Mouse (Mus musculus) liver, embryonic 15.5 days (tissue): ENCODE data around the gene Zfp740. TPM values are rescaled to one million over a fixed set of nuclear protein-coding genes. Genes with fewer than 3 reads are reported as not detected.
"Not testable (repeated sequence)": the region's sequence is repeated elsewhere in the genome, so short reads cannot be mapped to it uniquely, and the experiment has no call there.

ENCODE experiments used
- ATAC-seq: fragments of 200-750 bp; cut with Nextera tagmentation; 2 replicates; pipeline ENCODE4 v1.8.0; 2017; ENCODE audit warnings: moderate number of reproducible peaks, mild to moderate bottlenecking, moderate library complexity; ENCODE audit not compliant: insufficient read depth
- H3K27ac ChIP-seq: fragments of 300-500 bp; sonication (generic); replicated peaks from 2 replicates; pipeline ENCODE4 v1.5.1; 2015; ENCODE audit warnings: mild to moderate bottlenecking, inconsistent platforms
- H3K27me3 ChIP-seq: fragments of 300-500 bp; sonication (generic); 2 replicates; pipeline ENCODE4 v1.6.1; 2015; ENCODE audit warnings: mild to moderate bottlenecking, inconsistent platforms
- H3K36me3 ChIP-seq: fragments of 300-500 bp; sonication (generic); replicated peaks from 2 replicates; pipeline ENCODE4 v1.6.1; 2015; ENCODE audit warnings: moderate library complexity, mild to moderate bottlenecking, inconsistent platforms
- H3K4me1 ChIP-seq: fragments of 300-500 bp; sonication (generic); replicated peaks from 2 replicates; pipeline ENCODE4 v1.6.1; 2015; ENCODE audit warnings: inconsistent platforms
- H3K4me2 ChIP-seq: fragments of 300-500 bp; sonication (generic); 2 replicates; pipeline ENCODE4 v1.6.1; 2015; ENCODE audit warnings: moderate library complexity, mild to moderate bottlenecking, inconsistent platforms
- H3K4me3 ChIP-seq: fragments of 300-500 bp; sonication (generic); replicated peaks from 2 replicates; pipeline ENCODE4 v1.5.1; 2015; ENCODE audit warnings: mild to moderate bottlenecking, inconsistent platforms
- H3K9ac ChIP-seq: fragments of 300-500 bp; sonication (generic); 2 replicates; pipeline ENCODE4 v1.6.1; 2015; ENCODE audit warnings: moderate library complexity, mild to moderate bottlenecking, inconsistent platforms
- H3K9me3 ChIP-seq: fragments of 300-500 bp; sonication (generic); replicated peaks from 2 replicates; pipeline ENCODE4 v1.6.1; 2016; ENCODE audit warnings: inconsistent platforms
- WGBS: fragments of 180-500 bp; shearing (Covaris S2); methylation state at CpG from one replicate; pipeline ENCODE4 v1.1.7; 2015; ENCODE audit warnings: mixed read lengths; ENCODE audit not compliant: insufficient replicate concordance; 5-methylcytosine and 5-hydroxymethylcytosine counted together
- polyA plus RNA-seq: library from polyadenylated mRNA; unstranded; fragments of >200 nt; fragmentation: Nextera tagmentation; extraction: Ambion mirVana; gene quantifications from 2 replicates; pipeline ENCODE4 v1.2.1, GENCODE M21; 2015

The Zfp740 gene
- polyA plus RNA-seq, result 15.3 and 18.9 TPM in 2 replicates

- Histone ChIP-seq H3K4me3 (peak within 1 kb of the TSS; percentile 91), H3K4me1 (peaks cover 65% of the 10 kb centered on the region), H3K27me3 (no peaks in the 10 kb centered on the region), H3K27ac (peak within 1 kb of the TSS; percentile 97), H3K9me3 (no peaks in the 10 kb centered on the region), H3K4me2 (peak within 1 kb of the TSS; percentile 96), H3K36me3 (peaks cover 33% of the 10 kb centered on the region), H3K9ac (peak within 1 kb of the TSS; percentile 89)
- peak; percentile 94 for ATAC-seq
- WGBS, result under 1% methylated on average over 66 of the region's 68 CpGs
These were observed at the start of gene Zfp740 for GRCm38 (mm10) chr15:102202971-102203834. Zfp740 (plus strand) TSS chr15:102203249.

GRCm38 (mm10) chr15:102155006-102155405 lies 48.0 kb upstream of the Zfp740 start:
- not testable (repeated sequence) for H3K27ac ChIP-seq, H3K4me3 ChIP-seq, ATAC-seq, H3K9me3 ChIP-seq, H3K27me3 ChIP-seq, H3K9ac ChIP-seq, H3K4me2 ChIP-seq
- H3K36me3 ChIP-seq, result 0 out of 2 replicates have a peak, but pooled peaks cover 14% of the 10 kb centered on the region
- peaks cover 18% of the 10 kb centered on the region for H3K4me1 ChIP-seq
- 76% methylated on average over 6 of the region's 6 CpGs for WGBS

- Histone ChIP-seq H3K4me3 (no peak overlapping the region), H3K4me2 (no peak overlapping the region), H3K9ac (no peak overlapping the region), H3K27me3 (no peaks in the 10 kb centered on the region), H3K4me1 (peaks cover 4% of the 10 kb centered on the region), H3K9me3 (no peaks in the 10 kb centered on the region), H3K36me3 (peaks cover 16% of the 10 kb centered on the region; the same call in 1 of the 2 replicates), H3K27ac (no peak overlapping the region)
- ATAC-seq, result 0 out of 2 replicates have a peak, but pooled peaks have one; percentile 10
- 70% methylated on average over 20 of the region's 20 CpGs for WGBS
These were observed 46.2 kb upstream of the Zfp740 start for GRCm38 (mm10) chr15:102156836-102157235.

GRCm38 (mm10) chr15:102160415-102161060 lies 42.5 kb upstream of the Zfp740 start:
- H3K9me3 ChIP-seq, result no peaks in the 10 kb centered on the region
- no peak for ATAC-seq
- H3K4me2 ChIP-seq, result no peak overlapping the region
- no peak overlapping the region for H3K9ac ChIP-seq
- H3K27ac ChIP-seq, result no peak overlapping the region
- 56% methylated on average over 27 of the region's 27 CpGs for WGBS
- no peak overlapping the region for H3K4me3 ChIP-seq
- no peaks in the 10 kb centered on the region for H3K27me3 ChIP-seq
- H3K36me3 ChIP-seq, result peaks cover 18% of the 10 kb centered on the region; the same call in 1 of the 2 replicates
- H3K4me1 ChIP-seq, result no peaks in the 10 kb centered on the region

GRCm38 (mm10) chr15:102163900-102164693 lies 39.0 kb upstream of the Zfp740 start:
- WGBS, result 16% methylated on average over 3 of the region's 3 CpGs
- Histone ChIP-seq H3K4me3 (no peak overlapping the region), H3K9ac (no peak overlapping the region), H3K36me3 (peaks cover 7% of the 10 kb centered on the region; the same call in 1 of the 2 replicates), H3K9me3 (no peaks in the 10 kb centered on the region), H3K4me2 (no peak overlapping the region), H3K27ac (no peak overlapping the region), H3K4me1 (no peaks in the 10 kb centered on the region), H3K27me3 (no peaks in the 10 kb centered on the region)
- ATAC-seq, result no peak

- Histone ChIP-seq H3K9ac (no peak overlapping the region), H3K27me3 (no peaks in the 10 kb centered on the region), H3K9me3 (no peaks in the 10 kb centered on the region), H3K4me3 (no peak overlapping the region), H3K27ac (no peak overlapping the region), H3K4me1 (no peaks in the 10 kb centered on the region), H3K36me3 (peaks cover 7% of the 10 kb centered on the region; the same call in 1 of the 2 replicates), H3K4me2 (no peak overlapping the region)
- WGBS, result 12% methylated on average over 6 of the region's 6 CpGs
- no peak for ATAC-seq
These were observed 37.5 kb upstream of the Zfp740 start for GRCm38 (mm10) chr15:102165468-102166100.

GRCm38 (mm10) chr15:102167620-102168021 lies 35.4 kb upstream of the Zfp740 start:
- no peak overlapping the region for H3K27ac ChIP-seq
- H3K4me2 ChIP-seq, result no peak overlapping the region
- H3K9me3 ChIP-seq, result no peaks in the 10 kb centered on the region
- no peak for ATAC-seq
- H3K4me1 ChIP-seq, result no peaks in the 10 kb centered on the region
- H3K4me3 ChIP-seq, result no peak overlapping the region
- WGBS, result 54% methylated on average over 6 of the region's 6 CpGs
- H3K9ac ChIP-seq, result no peak overlapping the region
- no peaks in the 10 kb centered on the region for H3K27me3 ChIP-seq
- H3K36me3 ChIP-seq, result 0 out of 2 replicates have a peak, but pooled peaks cover 3% of the 10 kb centered on the region

GRCm38 (mm10) chr15:102169064-102169463 lies 34.0 kb upstream of the Zfp740 start:
- Histone ChIP-seq H3K27me3 (no peaks in the 10 kb centered on the region), H3K27ac (no peak overlapping the region), H3K9ac (no peak overlapping the region), H3K4me2 (no peak overlapping the region), H3K4me1 (no peaks in the 10 kb centered on the region), H3K9me3 (no peaks in the 10 kb centered on the region), H3K36me3 (no peaks in the 10 kb centered on the region), H3K4me3 (no peak overlapping the region)
- no peak for ATAC-seq
- 47% methylated on average over 2 of the region's 2 CpGs for WGBS

GRCm38 (mm10) chr15:102173581-102173980 lies 29.5 kb upstream of the Zfp740 start:
- Histone ChIP-seq H3K36me3 (no peaks in the 10 kb centered on the region), H3K4me3 (no peak overlapping the region), H3K4me2 (no peak overlapping the region), H3K9ac (no peak overlapping the region), H3K27ac (no peak overlapping the region), H3K27me3 (no peaks in the 10 kb centered on the region), H3K4me1 (peaks cover 21% of the 10 kb centered on the region), H3K9me3 (no peaks in the 10 kb centered on the region)
- 47% methylated on average over 3 of the region's 3 CpGs for WGBS
- no peak for ATAC-seq

GRCm38 (mm10) chr15:102175736-102176319 lies 27.2 kb upstream of the Zfp740 start:
- H3K27me3 ChIP-seq, result no peaks in the 10 kb centered on the region
- no peak overlapping the region for H3K9ac ChIP-seq
- H3K9me3 ChIP-seq, result no peaks in the 10 kb centered on the region
- ATAC-seq, result no peak
- no peak overlapping the region for H3K4me2 ChIP-seq
- H3K4me3 ChIP-seq, result no peak overlapping the region
- no peak overlapping the region for H3K27ac ChIP-seq
- WGBS, result 79% methylated on average over 16 of the region's 16 CpGs
- H3K4me1 ChIP-seq, result peaks cover 23% of the 10 kb centered on the region
- H3K36me3 ChIP-seq, result no peaks in the 10 kb centered on the region
